Mouse (Mus musculus): ENCODE results near the gene Rcan3. TPM values are rescaled to one million over a fixed set of nuclear protein-coding genes. Genes with fewer than 3 reads are reported as not detected.

Rcan3 gene
- polyA plus RNA-seq, 1 experiment from 2014 or later: 56.9 TPM

- Histone ChIP-seq H3K9ac (replicated peaks; ENCODE audit: low read depth, low read length) (no peak overlapping the region), H3K4me2 (ENCODE audit: low read depth, low read length) (no peak overlapping the region), H3K27me3 (ENCODE audit: control insufficient read depth, insufficient read depth, low read length) (no peaks in the 10 kb centered on the region), H3K36me3 (ENCODE audit: control insufficient read depth, insufficient read depth, low read length) (peaks cover 14% of the 10 kb centered on the region), H3K27ac (ENCODE audit: low read depth, low read length) (no peak overlapping the region), H3K4me1 (ENCODE audit: control insufficient read depth, insufficient read depth, low read length) (no peaks in the 10 kb centered on the region), H3K9me3 (ENCODE audit: control insufficient read depth, low read length) (no peaks in the 10 kb centered on the region), H3K4me3 (ENCODE audit: low read depth, low read length) (no peak overlapping the region)
- WGBS: 89% methylated on average over 9 of the region's 9 CpGs
- ATAC-seq (ENCODE audit: low read depth): no peak
These were observed 8.0 kb downstream of the Rcan3 start for GRCm38 (mm10) chr4:135425625-135426024.

DNA sequence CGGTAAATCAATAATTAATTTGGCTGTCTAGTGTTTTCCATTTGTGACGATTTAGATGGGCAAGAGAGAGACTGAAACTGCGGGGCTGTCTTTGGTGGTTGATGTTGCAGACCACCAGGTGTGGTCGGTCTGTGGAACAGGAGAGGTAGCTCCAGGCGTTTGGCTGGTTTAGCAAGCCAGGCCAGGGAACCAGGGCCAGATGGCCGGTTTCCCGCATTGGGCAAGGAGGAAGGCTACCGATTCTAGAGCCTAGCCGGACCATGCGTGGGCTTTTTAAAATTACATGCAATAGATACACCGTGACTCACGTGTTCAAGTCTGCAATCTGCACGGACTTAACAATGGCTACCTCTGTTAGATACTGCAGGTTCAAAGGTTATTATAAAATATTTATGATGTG lies 12.7 kb downstream of the Rcan3 start:
- H3K27me3 ChIP-seq (ENCODE audit: control insufficient read depth, insufficient read depth, low read length): no peaks in the 10 kb centered on the region
- peaks cover 29% of the 10 kb centered on the region for H3K36me3 ChIP-seq (ENCODE audit: control insufficient read depth, insufficient read depth, low read length)
- no peak overlapping the region for H3K4me3 ChIP-seq (ENCODE audit: low read depth, low read length)
- no peak overlapping the region for H3K9ac ChIP-seq (replicated peaks; ENCODE audit: low read depth, low read length)
- ATAC-seq (ENCODE audit: low read depth): no peak
- H3K4me2 ChIP-seq (ENCODE audit: low read depth, low read length): no peak overlapping the region
- H3K4me1 ChIP-seq (ENCODE audit: control insufficient read depth, insufficient read depth, low read length): no peaks in the 10 kb centered on the region
- no peak overlapping the region for H3K27ac ChIP-seq (ENCODE audit: low read depth, low read length)
- no peaks in the 10 kb centered on the region for H3K9me3 ChIP-seq (ENCODE audit: control insufficient read depth, low read length)
- WGBS: 92% methylated on average over 13 of the region's 13 CpGs

GRCm38 (mm10) chr4:135420416-135420815 lies 13.2 kb downstream of the Rcan3 start:
- Histone ChIP-seq H3K27ac (ENCODE audit: low read depth, low read length) (no peak overlapping the region), H3K4me3 (ENCODE audit: low read depth, low read length) (no peak overlapping the region), H3K36me3 (ENCODE audit: control insufficient read depth, insufficient read depth, low read length) (peaks cover 33% of the 10 kb centered on the region), H3K9me3 (ENCODE audit: control insufficient read depth, low read length) (no peaks in the 10 kb centered on the region), H3K4me2 (ENCODE audit: low read depth, low read length) (no peak overlapping the region), H3K4me1 (ENCODE audit: control insufficient read depth, insufficient read depth, low read length) (no peaks in the 10 kb centered on the region), H3K27me3 (ENCODE audit: control insufficient read depth, insufficient read depth, low read length) (no peaks in the 10 kb centered on the region), H3K9ac (replicated peaks; ENCODE audit: low read depth, low read length) (no peak overlapping the region)
- ATAC-seq (ENCODE audit: low read depth): no peak
- WGBS: 86% methylated on average over 11 of the region's 11 CpGs

- 88% methylated on average over 21 of the region's 21 CpGs for WGBS
- H3K27ac ChIP-seq (ENCODE audit: low read depth, low read length): no peak overlapping the region
- ATAC-seq (ENCODE audit: low read depth): no peak
- H3K36me3 ChIP-seq (ENCODE audit: control insufficient read depth, insufficient read depth, low read length): peaks cover 35% of the 10 kb centered on the region
- H3K9ac ChIP-seq (replicated peaks; ENCODE audit: low read depth, low read length): no peak overlapping the region
- no peaks in the 10 kb centered on the region for H3K9me3 ChIP-seq (ENCODE audit: control insufficient read depth, low read length)
- no peak overlapping the region for H3K4me2 ChIP-seq (ENCODE audit: low read depth, low read length)
- no peaks in the 10 kb centered on the region for H3K4me1 ChIP-seq (ENCODE audit: control insufficient read depth, insufficient read depth, low read length)
- no peak overlapping the region for H3K4me3 ChIP-seq (ENCODE audit: low read depth, low read length)
- no peaks in the 10 kb centered on the region for H3K27me3 ChIP-seq (ENCODE audit: control insufficient read depth, insufficient read depth, low read length)
These were observed 13.7 kb downstream of the Rcan3 start for GRCm38 (mm10) chr4:135419996-135420395.

GRCm38 (mm10) chr4:135416367-135416766 lies 17.3 kb downstream of the Rcan3 start:
- no peak overlapping the region for H3K4me2 ChIP-seq (ENCODE audit: low read depth, low read length)
- no peak for ATAC-seq (ENCODE audit: low read depth)
- peaks cover 32% of the 10 kb centered on the region for H3K36me3 ChIP-seq (ENCODE audit: control insufficient read depth, insufficient read depth, low read length)
- H3K27ac ChIP-seq (ENCODE audit: low read depth, low read length): no peak overlapping the region
- no peaks in the 10 kb centered on the region for H3K4me1 ChIP-seq (ENCODE audit: control insufficient read depth, insufficient read depth, low read length)
- WGBS: 92% methylated on average over 21 of the region's 21 CpGs
- H3K9ac ChIP-seq (replicated peaks; ENCODE audit: low read depth, low read length): no peak overlapping the region
- no peaks in the 10 kb centered on the region for H3K9me3 ChIP-seq (ENCODE audit: control insufficient read depth, low read length)
- no peak overlapping the region for H3K4me3 ChIP-seq (ENCODE audit: low read depth, low read length)
- no peaks in the 10 kb centered on the region for H3K27me3 ChIP-seq (ENCODE audit: control insufficient read depth, insufficient read depth, low read length)

DNA sequence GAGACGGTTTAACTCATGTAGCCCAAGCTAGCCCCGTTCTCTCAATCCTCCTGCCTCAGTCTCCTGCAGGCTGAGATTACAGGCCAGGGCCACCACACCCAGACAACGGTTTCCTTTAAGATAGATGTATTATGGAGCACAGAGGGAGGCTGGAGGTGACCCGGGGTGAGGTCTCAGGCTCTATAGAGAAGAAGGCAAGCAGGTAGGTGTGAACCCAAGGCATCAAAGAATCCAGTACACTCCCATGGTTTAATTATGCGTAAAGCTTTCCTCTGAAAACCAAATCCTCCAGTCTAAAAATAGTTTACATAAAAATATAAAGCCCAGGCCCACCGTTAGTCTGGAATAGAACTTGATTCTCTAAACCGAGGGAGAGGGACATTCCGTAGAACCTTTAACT lies 20.2 kb downstream of the Rcan3 start:
- Histone ChIP-seq H3K27me3 (ENCODE audit: control insufficient read depth, insufficient read depth, low read length) (no peaks in the 10 kb centered on the region), H3K4me1 (ENCODE audit: control insufficient read depth, insufficient read depth, low read length) (no peaks in the 10 kb centered on the region), H3K9ac (replicated peaks; ENCODE audit: low read depth, low read length) (no peak overlapping the region), H3K27ac (ENCODE audit: low read depth, low read length) (no peak overlapping the region), H3K9me3 (ENCODE audit: control insufficient read depth, low read length) (no peaks in the 10 kb centered on the region), H3K36me3 (ENCODE audit: control insufficient read depth, insufficient read depth, low read length) (peaks cover 26% of the 10 kb centered on the region), H3K4me3 (ENCODE audit: low read depth, low read length) (no peak overlapping the region), H3K4me2 (ENCODE audit: low read depth, low read length) (no peak overlapping the region)
- no peak for ATAC-seq (ENCODE audit: low read depth)
- WGBS: 82% methylated on average over 8 of the region's 8 CpGs

- Histone ChIP-seq H3K27ac (ENCODE audit: low read depth, low read length) (no peak overlapping the region), H3K27me3 (ENCODE audit: control insufficient read depth, insufficient read depth, low read length) (no peaks in the 10 kb centered on the region), H3K9me3 (ENCODE audit: control insufficient read depth, low read length) (no peaks in the 10 kb centered on the region), H3K36me3 (ENCODE audit: control insufficient read depth, insufficient read depth, low read length) (peaks cover 23% of the 10 kb centered on the region; the same call in 1 of the 2 replicates), H3K4me1 (ENCODE audit: control insufficient read depth, insufficient read depth, low read length) (no peaks in the 10 kb centered on the region), H3K4me2 (ENCODE audit: low read depth, low read length) (no peak overlapping the region), H3K9ac (replicated peaks; ENCODE audit: low read depth, low read length) (no peak overlapping the region), H3K4me3 (ENCODE audit: low read depth, low read length) (no peak overlapping the region)
- WGBS: 39% methylated on average over 4 of the region's 4 CpGs
- ATAC-seq (ENCODE audit: low read depth): no peak
These were observed 22.0 kb downstream of the Rcan3 start for GRCm38 (mm10) chr4:135411633-135412032.

GRCm38 (mm10) chr4:135406180-135406579 lies 27.5 kb downstream of the Rcan3 start:
- Histone ChIP-seq H3K9ac (replicated peaks; ENCODE audit: low read depth, low read length) (no peak overlapping the region), H3K27me3 (ENCODE audit: control insufficient read depth, insufficient read depth, low read length) (no peaks in the 10 kb centered on the region), H3K9me3 (ENCODE audit: control insufficient read depth, low read length) (no peaks in the 10 kb centered on the region), H3K27ac (ENCODE audit: low read depth, low read length) (no peak overlapping the region), H3K4me3 (ENCODE audit: low read depth, low read length) (no peak overlapping the region), H3K36me3 (ENCODE audit: control insufficient read depth, insufficient read depth, low read length) (no peaks in the 10 kb centered on the region), H3K4me2 (ENCODE audit: low read depth, low read length) (no peak overlapping the region), H3K4me1 (ENCODE audit: control insufficient read depth, insufficient read depth, low read length) (no peaks in the 10 kb centered on the region)
- no peak for ATAC-seq (ENCODE audit: low read depth)
- 61% methylated on average over 5 of the region's 5 CpGs for WGBS

DNA sequence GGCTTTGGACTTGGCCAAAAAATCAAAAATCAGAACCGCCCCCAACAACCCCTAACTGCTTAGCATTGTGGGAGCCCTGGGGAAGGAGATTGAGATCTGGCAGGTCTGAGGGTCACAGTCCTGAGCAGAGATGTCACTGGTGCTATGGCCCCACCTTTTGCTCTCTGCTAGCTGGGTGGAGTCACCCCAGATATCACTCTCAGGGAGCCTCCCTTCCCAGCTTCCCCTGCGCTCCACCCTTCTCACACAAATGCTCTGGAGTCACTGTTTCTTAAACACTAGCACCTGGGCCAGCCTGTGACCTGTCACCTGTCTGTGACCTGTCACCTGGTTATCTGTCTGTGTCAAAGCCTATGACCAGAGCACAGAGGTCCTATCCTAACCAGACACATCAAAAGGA lies 28.7 kb downstream of the Rcan3 start:
- no peaks in the 10 kb centered on the region for H3K36me3 ChIP-seq (ENCODE audit: control insufficient read depth, insufficient read depth, low read length)
- no peaks in the 10 kb centered on the region for H3K4me1 ChIP-seq (ENCODE audit: control insufficient read depth, insufficient read depth, low read length)
- H3K27ac ChIP-seq (ENCODE audit: low read depth, low read length): no peak overlapping the region
- no peak overlapping the region for H3K4me3 ChIP-seq (ENCODE audit: low read depth, low read length)
- 94% methylated on average over 2 of the region's 2 CpGs for WGBS
- H3K4me2 ChIP-seq (ENCODE audit: low read depth, low read length): no peak overlapping the region
- H3K9ac ChIP-seq (replicated peaks; ENCODE audit: low read depth, low read length): no peak overlapping the region
- H3K27me3 ChIP-seq (ENCODE audit: control insufficient read depth, insufficient read depth, low read length): no peaks in the 10 kb centered on the region
- no peaks in the 10 kb centered on the region for H3K9me3 ChIP-seq (ENCODE audit: control insufficient read depth, low read length)
- ATAC-seq (ENCODE audit: low read depth): no peak

- no peak overlapping the region for H3K4me3 ChIP-seq (ENCODE audit: low read depth, low read length)
- 73% methylated on average over 10 of the region's 10 CpGs for WGBS
- ATAC-seq (ENCODE audit: low read depth): no peak
- H3K9me3 ChIP-seq (ENCODE audit: control insufficient read depth, low read length): no peaks in the 10 kb centered on the region
- H3K4me2 ChIP-seq (ENCODE audit: low read depth, low read length): no peak overlapping the region
- no peak overlapping the region for H3K9ac ChIP-seq (replicated peaks; ENCODE audit: low read depth, low read length)
- peaks cover under 1% of the 10 kb centered on the region; the same call in 1 of the 2 replicates for H3K27me3 ChIP-seq (ENCODE audit: control insufficient read depth, insufficient read depth, low read length)
- no peaks in the 10 kb centered on the region for H3K36me3 ChIP-seq (ENCODE audit: control insufficient read depth, insufficient read depth, low read length)
- H3K4me1 ChIP-seq (ENCODE audit: control insufficient read depth, insufficient read depth, low read length): no peaks in the 10 kb centered on the region
- no peak overlapping the region for H3K27ac ChIP-seq (ENCODE audit: low read depth, low read length)
These were observed 29.6 kb downstream of the Rcan3 start for GRCm38 (mm10) chr4:135404048-135404447.

Data from neural tube, embryonic 14.5 days (tissue).